In genomic region chr5:65795994-65796298, GRCm38 (mm10) we compare ENCODE assay signal across 24 mouse cellular contexts. TPM values are rescaled to one million over a fixed set of nuclear protein-coding genes. Genes with fewer than 3 reads are reported as not detected.
DNase-seq lines count a peak whose midpoint lies in the region; ATAC-seq and TF ChIP-seq lines count a peak whose summit lies in the region.
"Had no signal": no experiment of that assay in that cellular context is flagged by ENCODE, and none has a peak within 500 bp of the region (broad histone marks: within the 10 kb centered on the region; RNA-seq: fewer than 3 reads in every experiment).

No protein-coding gene starts in this region.

- H3K27ac ChIP-seq in liver, embryonic 15.5 days (replicated peaks): 0 out of 2 replicates have a peak overlapping the region, but pooled peaks have one; percentile 59
- H3K27ac ChIP-seq in intestine, embryonic 16.5 days (ENCODE audit: low read length): no peak overlapping the region
- H3K27ac ChIP-seq: embryonic facial prominence, embryonic 12.5 days; gastrocnemius, adult 2 months; heart, embryonic 10.5 days; hindbrain, embryonic 14.5 days; kidney, postnatal 0 days; midbrain, embryonic 13.5 days; neural tube, embryonic 12.5 days had no signal

- H3K9ac ChIP-seq in liver, embryonic 15.5 days: no peak overlapping the region
- no peak overlapping the region for H3K9ac ChIP-seq in intestine, embryonic 16.5 days (ENCODE audit: low read depth, low read length)
- H3K9ac ChIP-seq: embryonic facial prominence, embryonic 12.5 days; hindbrain, embryonic 14.5 days; midbrain, embryonic 13.5 days; neural tube, embryonic 12.5 days had no signal

- H3K4me1 ChIP-seq in G1E (ENCODE audit: insufficient read depth, low read depth, low read length): peaks cover 53% of the 10 kb centered on the region
- peaks cover 18% of the 10 kb centered on the region for H3K4me1 ChIP-seq in liver, embryonic 15.5 days (replicated peaks)
- no peaks in the 10 kb centered on the region for H3K4me1 ChIP-seq in intestine, embryonic 16.5 days (ENCODE audit: control insufficient read depth, insufficient read depth, low read length)
- H3K4me1 ChIP-seq: embryonic facial prominence, embryonic 12.5 days; heart, embryonic 10.5 days; midbrain, embryonic 13.5 days; neural tube, embryonic 12.5 days had no signal

- 0 out of 2 replicates have a peak overlapping the region, but pooled peaks have one; percentile 3 for H3K4me2 ChIP-seq in liver, embryonic 15.5 days
- H3K4me2 ChIP-seq in intestine, embryonic 16.5 days (ENCODE audit: low read depth, low read length): no peak overlapping the region
- H3K4me2 ChIP-seq: embryonic facial prominence, embryonic 12.5 days; hindbrain, embryonic 14.5 days; midbrain, embryonic 13.5 days; neural tube, embryonic 12.5 days had no signal

- H3K4me3 ChIP-seq in G1E (ENCODE audit: low read depth, low read length): peak overlapping the region; percentile 23; the same call in 1 of the 2 replicates
- no peak overlapping the region for H3K4me3 ChIP-seq in liver, embryonic 15.5 days (replicated peaks)
- H3K4me3 ChIP-seq in intestine, embryonic 16.5 days (ENCODE audit: low read length): no peak overlapping the region
- H3K4me3 ChIP-seq: embryonic facial prominence, embryonic 12.5 days; erythroblast, embryonic 14.5 days; gastrocnemius, adult 2 months; heart, embryonic 10.5 days; midbrain, embryonic 13.5 days; neural tube, embryonic 12.5 days had no signal

- no peak for ATAC-seq in CD4-positive, CD25-positive, alpha-beta regulatory T cell, adult 4 months
- ATAC-seq in G1E (ENCODE audit: extremely low read depth, insufficient number of reproducible peaks, low FRiP score, poor library complexity, severe bottlenecking): no peak
- 0 out of 2 replicates have a peak, but pooled peaks have one; percentile 18 for ATAC-seq in common myeloid progenitor, adult 5-6 weeks (replicated peaks; ENCODE audit: low read depth, poor library complexity, severe bottlenecking)
- no peak; the same call in none of the 2 replicates for ATAC-seq in liver, embryonic 15.5 days (ENCODE audit: insufficient read depth)
- ATAC-seq in intestine, embryonic 16.5 days: no peak
- ATAC-seq: forebrain, embryonic 14.5 days; midbrain, embryonic 13.5 days had no signal

- no peak for TF ChIP-seq CTCF in G1E (IDR thresholded peaks at IDR 0.05; ENCODE audit: low read depth, low read length)

- peaks cover 60% of the 10 kb centered on the region for H3K36me3 ChIP-seq in G1E (replicated peaks)
- peaks cover 58% of the 10 kb centered on the region for H3K36me3 ChIP-seq in liver, embryonic 15.5 days (replicated peaks)
- peaks cover 11% of the 10 kb centered on the region; the same call in 1 of the 2 replicates for H3K36me3 ChIP-seq in intestine, embryonic 16.5 days (ENCODE audit: control insufficient read depth, insufficient read depth, low read length)

- H3K27me3 ChIP-seq in G1E (ENCODE audit: insufficient read depth, low read length): no peaks in the 10 kb centered on the region
- H3K27me3 ChIP-seq in liver, embryonic 15.5 days: no peaks in the 10 kb centered on the region
- no peaks in the 10 kb centered on the region for H3K27me3 ChIP-seq in intestine, embryonic 16.5 days (replicated peaks; ENCODE audit: control insufficient read depth, insufficient read depth, low read length)
- H3K27me3 ChIP-seq: embryonic facial prominence, embryonic 12.5 days; midbrain, embryonic 13.5 days; neural tube, embryonic 12.5 days had no signal

- no peaks in the 10 kb centered on the region for H3K9me3 ChIP-seq in G1E (replicated peaks)
- no peaks in the 10 kb centered on the region for H3K9me3 ChIP-seq in liver, embryonic 15.5 days (replicated peaks)
- H3K9me3 ChIP-seq in intestine, embryonic 16.5 days (ENCODE audit: control insufficient read depth, low read length): no peaks in the 10 kb centered on the region
- H3K9me3 ChIP-seq: embryonic facial prominence, embryonic 12.5 days; heart, embryonic 10.5 days; midbrain, embryonic 13.5 days; neural tube, embryonic 12.5 days had no signal

- peak; percentile 12 for DNase-seq in CD4-positive, CD25-positive, alpha-beta regulatory T cell, adult 2 months (ENCODE audit: low read depth, low spot score)
- DNase-seq in G1E (ENCODE audit: low spot score): peak; percentile 28
- DNase-seq in embryo, embryonic 10 days (ENCODE audit: low spot score): no peak
- DNase-seq in embryo, embryonic 9.5 days (ENCODE audit: extremely low spot score): no peak
- DNase-seq: adrenal gland, postnatal 10 days; cerebellum, adult 2 months; gastrocnemius, adult 2 months; heart, postnatal 4 days; kidney, adult 2 months; lung, adult 2 months; lung, postnatal 14 days; right cerebral cortex, postnatal 14 days had no signal

- 36% methylated on average over 1 of the region's 1 CpGs for WGBS in liver, embryonic 15.5 days (ENCODE audit: insufficient replicate concordance)
- WGBS in intestine, embryonic 16.5 days: 97% methylated on average over 1 of the region's 1 CpGs

RNA-seq across cellular contexts. Expression of gene N4bp2, which starts 32.6 kb away (rescaled TPM):
- 10 to 100 TPM; 11.7 to 13.3 TPM for polyA plus RNA-seq in CD4-positive, CD25-positive, alpha-beta regulatory T cell, adult 4 months (2017; shearing (Covaris generic))
- 182 and 208 TPM in 2 replicates for total RNA-seq in G1E (2014; fragmentation: Nextera tagmentation)
- total RNA-seq in G1E (2017): 83.1 and 96.7 TPM in 2 replicates
- 31.8 and 32.1 TPM in 2 replicates for polyA plus RNA-seq in G1E (2012)
- 49.1 and 67.5 TPM in 2 replicates for total RNA-seq in common myeloid progenitor, adult 5-6 weeks (2017)
- 7.8 and 8.5 TPM in 2 replicates for polyA plus RNA-seq in liver, embryonic 15.5 days (2015; fragmentation: Nextera tagmentation; extraction: Ambion mirVana)
- 16.4 and 16.8 TPM in 2 replicates for polyA plus RNA-seq in intestine, embryonic 16.5 days (2015; fragmentation: Nextera tagmentation; extraction: Ambion mirVana)

Comparison
In these comparisons a context has a peak if more than half of its experiments do, and no peak if none do; other contexts are left out.
1. DNase-seq: peak in CD4-positive, CD25-positive, alpha-beta regulatory T cell, adult 2 months (single experiment) and G1E (single experiment); none in embryo, embryonic 10 days (single experiment) and embryo, embryonic 9.5 days (single experiment).